Mouse (Mus musculus): ENCODE measurements around the gene Poc1a.
A peak's percentile ranks its signal among the peaks of the same experiment; 100 is the strongest.

The Poc1a gene

GRCm38 (mm10) chr9:106280808-106281544, at the start of gene Poc1a:
Poc1a (plus strand) TSS chr9:106281061.
- DNase-seq = peak; percentile 97

- no peak for DNase-seq
Measured at GRCm38 (mm10) chr9:106231220-106231619, 49.6 kb upstream of the Poc1a start.

- no peak for DNase-seq
Measured at GRCm38 (mm10) chr9:106231816-106232215, 49.0 kb upstream of the Poc1a start.

GRCm38 (mm10) chr9:106232956-106233355, 47.9 kb upstream of the Poc1a start:
- DNase-seq = no peak

GRCm38 (mm10) chr9:106233953-106234352, 46.9 kb upstream of the Poc1a start:
- DNase-seq = no peak

GRCm38 (mm10) chr9:106235194-106235830, 45.5 kb upstream of the Poc1a start:
- no peak for DNase-seq

GRCm38 (mm10) chr9:106236156-106236817, 44.6 kb upstream of the Poc1a start:
- no peak for DNase-seq

GRCm38 (mm10) chr9:106236818-106237211, 44.0 kb upstream of the Poc1a start:
- no peak for DNase-seq

- no peak for DNase-seq
Measured at GRCm38 (mm10) chr9:106237401-106237800, 43.5 kb upstream of the Poc1a start.

- DNase-seq = no peak
Measured at GRCm38 (mm10) chr9:106237878-106238277, 43.0 kb upstream of the Poc1a start.

- no peak for DNase-seq
Measured at GRCm38 (mm10) chr9:106241541-106242164, 39.2 kb upstream of the Poc1a start.

- DNase-seq = peak; percentile 89
Measured at GRCm38 (mm10) chr9:106242813-106243488, 37.9 kb upstream of the Poc1a start.

GRCm38 (mm10) chr9:106249550-106249949, 31.3 kb upstream of the Poc1a start:
- no peak for DNase-seq

- DNase-seq = no peak
Measured at GRCm38 (mm10) chr9:106250245-106250644, 30.6 kb upstream of the Poc1a start.

GRCm38 (mm10) chr9:106251066-106251465, 29.8 kb upstream of the Poc1a start:
- DNase-seq = no peak

GRCm38 (mm10) chr9:106254001-106254400, 26.9 kb upstream of the Poc1a start:
- DNase-seq = no peak

GRCm38 (mm10) chr9:106258412-106258811, 22.4 kb upstream of the Poc1a start:
- no peak for DNase-seq

GRCm38 (mm10) chr9:106258990-106259389, 21.9 kb upstream of the Poc1a start:
- no peak for DNase-seq

GRCm38 (mm10) chr9:106261058-106261457, 19.8 kb upstream of the Poc1a start:
- DNase-seq = no peak

GRCm38 (mm10) chr9:106261491-106261890, 19.4 kb upstream of the Poc1a start:
- DNase-seq = no peak

- DNase-seq = no peak
Measured at GRCm38 (mm10) chr9:106262075-106262474, 18.8 kb upstream of the Poc1a start.

GRCm38 (mm10) chr9:106263381-106263924, 17.4 kb upstream of the Poc1a start:
- no peak for DNase-seq

Measured in cerebellum, adult 9-10 months (tissue).